Mouse (Mus musculus) ES-E14 (cell line): ENCODE results near the gene Ncln. TPM values are rescaled to one million over a fixed set of nuclear protein-coding genes. Genes with fewer than 3 reads are reported as not detected.

Experiments used
- DNase-seq: peaks from one replicate; pipeline ENCODE4 v3.0.0-alpha.2; 2013; ENCODE audit warnings: low read depth, low spot score
- H3K27ac ChIP-seq: 2 replicates; pipeline ENCODE4 v1.5.1; 2012; ENCODE audit warnings: low read depth, mild to moderate bottlenecking, low read length, moderate library complexity, mixed read lengths; ENCODE audit not compliant: poor library complexity, insufficient read depth, severe bottlenecking
- H3K36me3 ChIP-seq: 2 replicates; pipeline ENCODE4 v1.6.1; 2012; ENCODE audit warnings: mild to moderate bottlenecking, low read length, moderate library complexity, mixed read lengths; ENCODE audit not compliant: control insufficient read depth, poor library complexity, insufficient read depth, severe bottlenecking
- H3K4me1 ChIP-seq, 2 experiments: fragments of 150-350 bp in 1 of 2; sonication (generic) in 1 of 2; 2 replicates each; pipeline ENCODE4 v1.6.1; 2012; ENCODE audit warnings: low read length in 2 of 2, mild to moderate bottlenecking in 1 of 2, mixed read lengths in 1 of 2; ENCODE audit not compliant: control insufficient read depth in 2 of 2, insufficient read depth in 2 of 2, poor library complexity in 1 of 2
- H3K4me3 ChIP-seq, 2 experiments: fragments of 150-350 bp in 1 of 2; sonication (generic) in 1 of 2; 2 replicates each; pipeline ENCODE4 v1.5.1; 2012; ENCODE audit warnings: low read length in 2 of 2, low read depth in 1 of 2, mild to moderate bottlenecking in 1 of 2, mixed read lengths in 1 of 2; ENCODE audit not compliant: insufficient read depth in 1 of 2, poor library complexity in 1 of 2, severe bottlenecking in 1 of 2
- H3K9ac ChIP-seq: 2 replicates; pipeline ENCODE4 v1.6.1; 2012; ENCODE audit warnings: low read depth, mild to moderate bottlenecking, low read length, mixed read lengths; ENCODE audit not compliant: poor library complexity, insufficient read depth, severe bottlenecking
- H3K9me3 ChIP-seq: fragments of 150-350 bp; sonication (generic); 2 replicates; pipeline ENCODE4 v1.6.1; 2012; ENCODE audit warnings: low read depth, mild to moderate bottlenecking, low read length; ENCODE audit not compliant: control insufficient read depth, insufficient read depth
- CHD2 ChIP-seq: IDR thresholded peaks from 2 replicates; pipeline ENCODE4 v1.6.1; 2014; ENCODE audit warnings: mild to moderate bottlenecking, low read depth, low read length, inconsistent platforms
- HCFC1 ChIP-seq: IDR thresholded peaks from 2 replicates; pipeline ENCODE4 v1.6.1; 2012; ENCODE audit warnings: low read length, inconsistent platforms, borderline replicate concordance; ENCODE audit not compliant: insufficient read depth
- MAFK ChIP-seq: IDR thresholded peaks from 2 replicates; pipeline ENCODE4 v1.6.1; 2014; ENCODE audit warnings: mild to moderate bottlenecking, low read depth, low read length, inconsistent platforms; ENCODE audit not compliant: insufficient read depth
- ZC3H11A ChIP-seq: IDR thresholded peaks from 2 replicates; pipeline ENCODE4 v1.6.1; 2012; ENCODE audit warnings: low read depth, mild to moderate bottlenecking, inconsistent platforms, low read length, borderline replicate concordance
- ZNF384 ChIP-seq: IDR thresholded peaks from 2 replicates; pipeline ENCODE4 v1.6.1; 2012; ENCODE audit warnings: low read depth, low read length, inconsistent platforms
- in situ Hi-C, 2 experiments: fragments of 600-800 bp; cut with MboI; formaldehyde crosslinking; loops; one replicate each; pipeline ENCODE4 v1.15.1; 2025; ENCODE audit warnings: low sequenced_read_pairs in 2 of 2, inconsistent platforms in 1 of 2; ENCODE audit not compliant: unreplicated experiment in 2 of 2
- total RNA-seq: library from RNA; depleted of rRNA; stranded (reverse); fragments of 300-350 nt; gene quantifications from 2 replicates; pipeline ENCODE4 v1.2.3, GENCODE M21; 2012

The Ncln gene
- total RNA-seq, 1 experiment = 254 TPM

DNA sequence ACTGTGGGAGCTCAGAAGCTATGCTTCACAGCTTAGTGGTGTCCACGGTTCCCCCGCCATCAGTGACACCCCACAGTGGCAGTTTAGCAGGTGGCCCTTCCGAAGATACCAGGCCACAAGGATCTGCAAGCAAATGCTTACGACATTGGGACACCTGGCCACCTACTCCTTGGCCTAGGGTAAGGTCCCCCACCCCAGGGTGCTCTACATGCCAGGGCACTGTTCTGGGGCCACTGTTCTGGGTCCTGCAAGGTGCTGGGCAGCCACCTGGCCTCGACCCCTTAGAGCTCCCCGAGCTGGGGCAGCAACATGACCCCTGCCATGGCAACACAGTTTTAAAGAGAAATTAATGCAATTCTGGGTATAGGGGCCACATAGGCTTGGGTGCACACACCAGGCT is 1.0 kb downstream of the Ncln start:
- Histone ChIP-seq H3K9me3 (no peaks in the 10 kb centered on the region), H3K9ac (peak overlapping the region; percentile 92), H3K27ac (no peak overlapping the region), H3K4me1 (peaks cover 0 to 14% of the 10 kb centered on the region in 2 experiments; a peak in 2 of 4 replicates), H3K36me3 (peaks cover 30% of the 10 kb centered on the region; the same call in 1 of the 2 replicates), H3K4me3 (peak overlapping the region; percentile 83 to 85)
- TF ChIP-seq ZC3H11A = no peak
- no peak for TF ChIP-seq ZNF384
- no peak for TF ChIP-seq MAFK
- TF ChIP-seq CHD2 = no peak
- no peak for TF ChIP-seq HCFC1
- DNase-seq = no peak
- in situ Hi-C loops = no loop called here

GRCm38 (mm10) chr10:81494260-81495041 is 1.7 kb downstream of the Ncln start:
- TF ChIP-seq CHD2 (no peak), HCFC1 (no peak), MAFK (no peak), ZC3H11A (no peak), ZNF384 (no peak)
- DNase-seq = no peak
- H3K4me3 ChIP-seq = peak overlapping the region in 1 of 2 experiments; percentile 83; a peak in 1 of 4 replicates
- H3K4me1 ChIP-seq = peaks cover 0 to 12% of the 10 kb centered on the region in 2 experiments; a peak in 2 of 4 replicates
- no peak overlapping the region for H3K27ac ChIP-seq
- H3K9ac ChIP-seq = peak overlapping the region; percentile 92; the same call in 1 of the 2 replicates
- in situ Hi-C loops = no loop called here
- H3K9me3 ChIP-seq = no peaks in the 10 kb centered on the region
- peaks cover 36% of the 10 kb centered on the region; the same call in 1 of the 2 replicates for H3K36me3 ChIP-seq

GRCm38 (mm10) chr10:81493601-81494220 is 2.5 kb downstream of the Ncln start:
- TF ChIP-seq ZC3H11A = no peak
- TF ChIP-seq HCFC1 = no peak
- H3K36me3 ChIP-seq = peaks cover 40% of the 10 kb centered on the region

GRCm38 (mm10) chr10:81492606-81493240 is 3.5 kb downstream of the Ncln start:
- Histone ChIP-seq H3K4me3 (no peak overlapping the region), H3K36me3 (peaks cover 50% of the 10 kb centered on the region), H3K4me1 (peaks cover 0 to 8% of the 10 kb centered on the region in 2 experiments; a peak in 2 of 4 replicates), H3K27ac (no peak overlapping the region; the same call in 1 of the 2 replicates), H3K9ac (no peak overlapping the region), H3K9me3 (no peaks in the 10 kb centered on the region)
- DNase-seq = no peak
- TF ChIP-seq HCFC1 (no peak), ZNF384 (no peak), ZC3H11A (no peak), MAFK (no peak), CHD2 (no peak)
- in situ Hi-C loops = no loop called here

More at GRCm38 (mm10) chr10:81493601-81494220, 2.5 kb downstream of the Ncln start:
- Histone ChIP-seq H3K9me3 (no peaks in the 10 kb centered on the region), H3K27ac (no peak overlapping the region), H3K9ac (no peak overlapping the region), H3K4me1 (peaks cover 0 to 7% of the 10 kb centered on the region in 2 experiments; a peak in 2 of 4 replicates), H3K4me3 (no peak overlapping the region)
- no peak for DNase-seq
- in situ Hi-C loops = no loop called here
